Mouse (Mus musculus) bone marrow, adult 2 months (tissue): ENCODE data around the gene Rps15.

Experiments
- CTCF ChIP-seq: fragments of 200-500 bp; IDR thresholded peaks from 2 replicates; pipeline ENCODE4 v1.5.1; 2011; ENCODE audit warnings: low read length, control low read depth; ENCODE audit not compliant: control insufficient read depth, insufficient read depth
- POLR2A ChIP-seq: fragments of 200-500 bp; IDR thresholded peaks from 2 replicates; pipeline ENCODE4 v1.6.1; 2011; ENCODE audit warnings: low read depth, mild to moderate bottlenecking, control low read depth, low read length, borderline replicate concordance; ENCODE audit not compliant: control insufficient read depth

GRCm38 (mm10) chr10:80323261-80324119, 31.2 kb downstream of the Rps15 start:
- TF ChIP-seq CTCF (no peak), POLR2A (no peak)
